Mouse (Mus musculus): ENCODE measurements around the gene Htr1d. TPM values are rescaled to one million over a fixed set of nuclear protein-coding genes. Genes with fewer than 3 reads are reported as not detected.

Gene Htr1d
- polyA plus RNA-seq, 1 experiment = not detected

- no peaks in the 10 kb centered on the region for H3K27me3 ChIP-seq (ENCODE audit: control insufficient read depth, insufficient read depth, low read length)
- no peak overlapping the region for H3K4me3 ChIP-seq (ENCODE audit: extremely low read depth, insufficient read depth, insufficient read length)
- no peak for TF ChIP-seq CTCF (IDR thresholded peaks at IDR 0.05; ENCODE audit: extremely low read depth, insufficient read depth, insufficient read length, insufficient replicate concordance)
- no peak for TF ChIP-seq POLR2A (IDR thresholded peaks at IDR 0.05; ENCODE audit: low read depth, low read length)
- no peaks in the 10 kb centered on the region for H3K36me3 ChIP-seq (ENCODE audit: control insufficient read depth, insufficient read depth, low read length)
- no peaks in the 10 kb centered on the region for H3K4me1 ChIP-seq (ENCODE audit: control insufficient read depth, insufficient read depth, insufficient read length)
- 86% methylated on average over 10 of the region's 10 CpGs for WGBS
- no peak for DNase-seq (ENCODE audit: low read depth in 1 of 2, low spot score in 2 of 2)
- H3K27ac ChIP-seq (ENCODE audit: insufficient read depth, low read length) = no peak overlapping the region
Measured at GRCm38 (mm10) chr4:136411995-136412765, 11.1 kb upstream of the Htr1d start.

GRCm38 (mm10) chr4:136415477-136415876 lies 7.8 kb upstream of the Htr1d start:
- WGBS = 86% methylated on average over 9 of the region's 9 CpGs

GRCm38 (mm10) chr4:136418962-136419361 lies 4.4 kb upstream of the Htr1d start:
- Histone ChIP-seq H3K4me1 (ENCODE audit: control insufficient read depth, insufficient read depth, insufficient read length) (no peaks in the 10 kb centered on the region), H3K27ac (ENCODE audit: insufficient read depth, low read length) (no peak overlapping the region), H3K27me3 (ENCODE audit: control insufficient read depth, insufficient read depth, low read length) (0 out of 2 replicates have a peak, but pooled peaks cover 1% of the 10 kb centered on the region), H3K36me3 (ENCODE audit: control insufficient read depth, insufficient read depth, low read length) (no peaks in the 10 kb centered on the region), H3K4me3 (ENCODE audit: extremely low read depth, insufficient read depth, insufficient read length) (no peak overlapping the region)
- DNase-seq (ENCODE audit: low read depth in 1 of 2, low spot score in 2 of 2) = no peak
- 39% methylated on average over 11 of the region's 11 CpGs for WGBS
- TF ChIP-seq POLR2A (IDR thresholded peaks at IDR 0.05; ENCODE audit: low read depth, low read length) (no peak), CTCF (IDR thresholded peaks at IDR 0.05; ENCODE audit: extremely low read depth, insufficient read depth, insufficient read length, insufficient replicate concordance) (no peak)

More at GRCm38 (mm10) chr4:136415477-136415876, 7.8 kb upstream of the Htr1d start:
- Histone ChIP-seq H3K27ac (ENCODE audit: insufficient read depth, low read length) (no peak overlapping the region), H3K36me3 (ENCODE audit: control insufficient read depth, insufficient read depth, low read length) (no peaks in the 10 kb centered on the region), H3K27me3 (ENCODE audit: control insufficient read depth, insufficient read depth, low read length) (no peaks in the 10 kb centered on the region), H3K4me3 (ENCODE audit: extremely low read depth, insufficient read depth, insufficient read length) (no peak overlapping the region), H3K4me1 (ENCODE audit: control insufficient read depth, insufficient read depth, insufficient read length) (no peaks in the 10 kb centered on the region)
- no peak for DNase-seq (ENCODE audit: low read depth in 1 of 2, low spot score in 2 of 2)
- TF ChIP-seq CTCF (IDR thresholded peaks at IDR 0.05; ENCODE audit: extremely low read depth, insufficient read depth, insufficient read length, insufficient replicate concordance) = no peak
- no peak for TF ChIP-seq POLR2A (IDR thresholded peaks at IDR 0.05; ENCODE audit: low read depth, low read length)

GRCm38 (mm10) chr4:136419386-136419785 lies 3.9 kb upstream of the Htr1d start:
- no peak overlapping the region for H3K4me3 ChIP-seq (ENCODE audit: extremely low read depth, insufficient read depth, insufficient read length)
- no peaks in the 10 kb centered on the region for H3K36me3 ChIP-seq (ENCODE audit: control insufficient read depth, insufficient read depth, low read length)
- no peak for DNase-seq (ENCODE audit: low read depth in 1 of 2, low spot score in 2 of 2)
- no peak overlapping the region for H3K27ac ChIP-seq (ENCODE audit: insufficient read depth, low read length)
- peaks cover 3% of the 10 kb centered on the region for H3K27me3 ChIP-seq (ENCODE audit: control insufficient read depth, insufficient read depth, low read length)
- 74% methylated on average over 6 of the region's 6 CpGs for WGBS
- peaks cover 1% of the 10 kb centered on the region; the same call in 1 of the 2 replicates for H3K4me1 ChIP-seq (ENCODE audit: control insufficient read depth, insufficient read depth, insufficient read length)
- TF ChIP-seq CTCF (IDR thresholded peaks at IDR 0.05; ENCODE audit: extremely low read depth, insufficient read depth, insufficient read length, insufficient replicate concordance) (no peak), POLR2A (IDR thresholded peaks at IDR 0.05; ENCODE audit: low read depth, low read length) (no peak)

- TF ChIP-seq POLR2A (IDR thresholded peaks at IDR 0.05; ENCODE audit: low read depth, low read length) (no peak), CTCF (IDR thresholded peaks at IDR 0.05; ENCODE audit: extremely low read depth, insufficient read depth, insufficient read length, insufficient replicate concordance) (no peak)
- peaks cover 5% of the 10 kb centered on the region; the same call in 1 of the 2 replicates for H3K4me1 ChIP-seq (ENCODE audit: control insufficient read depth, insufficient read depth, insufficient read length)
- H3K36me3 ChIP-seq (ENCODE audit: control insufficient read depth, insufficient read depth, low read length) = no peaks in the 10 kb centered on the region
- H3K27me3 ChIP-seq (ENCODE audit: control insufficient read depth, insufficient read depth, low read length) = peaks cover 8% of the 10 kb centered on the region
- WGBS = 4% methylated on average over 68 of the region's 70 CpGs
- peak overlapping the region; percentile 6; the same call in 1 of the 2 replicates for H3K4me3 ChIP-seq (ENCODE audit: extremely low read depth, insufficient read depth, insufficient read length)
- no peak for DNase-seq (ENCODE audit: low read depth in 1 of 2, low spot score in 2 of 2)
- H3K27ac ChIP-seq (ENCODE audit: insufficient read depth, low read length) = no peak overlapping the region
Measured at GRCm38 (mm10) chr4:136424120-136424999, 1.0 kb downstream of the Htr1d start.

GRCm38 (mm10) chr4:136425000-136425288 lies 1.6 kb downstream of the Htr1d start:
- no peak overlapping the region for H3K27ac ChIP-seq (ENCODE audit: insufficient read depth, low read length)
- peaks cover 5% of the 10 kb centered on the region; the same call in 1 of the 2 replicates for H3K4me1 ChIP-seq (ENCODE audit: control insufficient read depth, insufficient read depth, insufficient read length)
- DNase-seq (ENCODE audit: low read depth in 1 of 2, low spot score in 2 of 2) = no peak
- 7% methylated on average over 15 of the region's 15 CpGs for WGBS
- peaks cover 8% of the 10 kb centered on the region for H3K27me3 ChIP-seq (ENCODE audit: control insufficient read depth, insufficient read depth, low read length)
- H3K4me3 ChIP-seq (ENCODE audit: extremely low read depth, insufficient read depth, insufficient read length) = peak overlapping the region; percentile 6; the same call in 1 of the 2 replicates
- H3K36me3 ChIP-seq (ENCODE audit: control insufficient read depth, insufficient read depth, low read length) = no peaks in the 10 kb centered on the region
- TF ChIP-seq POLR2A (IDR thresholded peaks at IDR 0.05; ENCODE audit: low read depth, low read length) = no peak
- TF ChIP-seq CTCF (IDR thresholded peaks at IDR 0.05; ENCODE audit: extremely low read depth, insufficient read depth, insufficient read length, insufficient replicate concordance) = peak; percentile 28; the same call in 1 of the 2 replicates
